Mouse (Mus musculus): ENCODE data around the gene Kcnk4.

DNA sequence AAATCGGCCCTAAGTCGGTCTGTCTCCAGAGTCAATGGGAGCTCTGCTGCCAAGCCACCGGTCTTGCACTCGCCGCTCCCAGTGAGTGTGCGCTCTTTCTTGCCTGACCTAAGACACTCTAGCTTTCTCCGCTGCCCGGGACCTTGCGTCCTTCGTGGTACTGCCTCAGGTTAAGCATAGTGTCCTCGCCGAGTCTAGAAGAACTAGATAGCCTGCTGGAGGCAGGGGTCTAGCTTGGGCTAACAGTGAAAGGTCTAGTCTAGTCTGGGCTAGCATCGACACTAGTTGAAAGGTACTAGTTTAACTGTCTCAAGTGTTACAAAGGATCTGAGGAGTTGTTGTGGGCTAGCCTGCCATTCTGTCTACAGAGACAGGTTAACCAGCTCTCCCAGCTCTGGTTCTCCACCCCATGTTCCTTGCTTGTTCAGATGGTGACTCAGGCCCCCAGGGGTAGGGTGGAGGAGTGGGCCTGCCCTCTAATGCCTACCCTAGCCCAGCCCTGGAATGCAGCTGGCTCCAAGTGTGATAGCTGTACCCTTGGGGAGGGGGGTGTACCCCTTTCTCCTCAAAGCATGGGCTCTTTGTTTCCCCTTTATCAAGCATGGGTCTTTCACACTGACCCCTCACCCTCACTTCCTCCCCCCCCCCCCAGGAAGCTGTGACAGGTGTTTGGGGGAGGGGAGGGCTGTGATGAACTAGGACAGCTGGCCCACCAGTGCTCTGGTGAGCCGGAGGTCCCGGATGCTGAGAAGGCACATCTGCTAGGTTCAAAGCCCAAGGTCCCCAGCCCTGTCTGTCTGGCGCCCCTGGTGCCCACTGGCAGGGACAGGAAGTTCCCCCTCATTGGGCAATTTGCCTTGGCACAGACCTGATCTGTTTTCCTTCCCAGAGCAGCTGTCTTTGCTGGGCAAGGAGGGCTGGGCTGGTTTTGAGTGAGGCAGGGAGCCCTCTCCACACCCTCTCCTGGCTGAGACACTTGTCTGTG, 41.5 kb upstream of the Kcnk4 start, which contains the start of gene Plcb3:
- TF ChIP-seq HCFC1 (IDR thresholded peaks at IDR 0.05; ENCODE audit: low read depth, low read length) (0 out of 2 replicates have a peak, but pooled peaks have one; percentile 17), CTCF (IDR thresholded peaks at IDR 0.05 in 2 of 3, conservative IDR thresholded peaks at IDR 0.05 in 1 of 3; ENCODE audit: control insufficient read depth in 1 of 3, insufficient read depth in 1 of 3, low read depth in 2 of 3, low read length in 3 of 3, poor library complexity in 1 of 3, severe bottlenecking in 1 of 3) (peak in 2 of 3 experiments; percentile 9 to 20; a peak in 3 of 6 replicates), UBTF (IDR thresholded peaks at IDR 0.05; ENCODE audit: borderline replicate concordance, insufficient read depth, low read depth, low read length) (no peak), POLR2AphosphoS2 (IDR thresholded peaks at IDR 0.05; ENCODE audit: low read length) (no peak), SIN3A (IDR thresholded peaks at IDR 0.05; ENCODE audit: low read length) (peak; percentile 17; the same call in 1 of the 2 replicates), CHD2 (IDR thresholded peaks at IDR 0.05; ENCODE audit: low read length) (no peak), POLR2A (IDR thresholded peaks at IDR 0.05; ENCODE audit: control insufficient read depth in 1 of 2, insufficient read depth in 1 of 2, low read depth in 1 of 2, low read length in 2 of 2, poor library complexity in 1 of 2) (peak in 1 of 2 experiments; percentile 28; a peak in 1 of 4 replicates), SMC3 (IDR thresholded peaks at IDR 0.05; ENCODE audit: low read depth, low read length) (no peak), GABPA (IDR thresholded peaks at IDR 0.05; ENCODE audit: low read depth, low read length) (no peak), MXI1 (IDR thresholded peaks at IDR 0.05; ENCODE audit: low read depth, low read length) (peak; percentile 67), BHLHE40 (IDR thresholded peaks at IDR 0.05; ENCODE audit: borderline replicate concordance, low read depth, low read length) (no peak), USF2 (IDR thresholded peaks at IDR 0.05; ENCODE audit: borderline replicate concordance in 1 of 2, insufficient read depth in 1 of 2, low read depth in 1 of 2, low read length in 2 of 2) (no peak)

Measured in MEL (cell line).